Mouse (Mus musculus) left cerebral cortex, adult 2 months (tissue): ENCODE results near the gene Casp4. TPM values are rescaled to one million over a fixed set of nuclear protein-coding genes. Genes with fewer than 3 reads are reported as not detected.

Experiments used
- DNase-seq, 2 experiments: peaks; one replicate each; pipeline ENCODE4 v3.0.0; 2021 to 2022; ENCODE audit warnings: low spot score in 2 of 2, mixed read lengths in 1 of 2; ENCODE audit errors: extremely low spot score in 1 of 2
- H3K27ac ChIP-seq: fragments of 200-600 bp; 2 replicates; pipeline ENCODE4 v1.8.1; 2022
- H3K4me3 ChIP-seq: fragments of 200-600 bp; 2 replicates; pipeline ENCODE4 v1.8.1; 2022
- CTCF ChIP-seq: fragments of 200-600 bp; IDR thresholded peaks from 2 replicates; pipeline ENCODE4 v1.8.1; 2022; ENCODE audit warnings: antibody characterized with exemption, mild to moderate bottlenecking, moderate library complexity
- intact Hi-C: fragments of 180-260 bp; cut with DNase I; formaldehyde crosslinking; loops from one replicate; pipeline ENCODE4 v1.15.1; 2025
- long read RNA-seq, 2 experiments: library from polyadenylated mRNA; stranded (forward); transcript quantifications; one replicate each; pipeline ENCODE4 v2.0.0; 2021; ENCODE audit warnings: borderline mapping rate in 2 of 2
- total RNA-seq, 2 experiments: library from RNA; stranded (reverse); gene quantifications; 2 replicates each; pipeline ENCODE4 v1.2.3; 2021

Casp4 gene
- 1 to 10 TPM in 1 of 2 experiments, not detected in 1; 1.2 TPM for total RNA-seq
- long read RNA-seq, experiment 1: 0 reads
- long read RNA-seq, experiment 2: 0 reads

- H3K27ac ChIP-seq: no peak within 1 kb of the TSS
- intact Hi-C loops: no loop called here
- TF ChIP-seq CTCF: no peak
- DNase-seq: no peak
- H3K4me3 ChIP-seq: 0 out of 2 replicates have a peak within 1 kb of the TSS, but pooled peaks have one; percentile 4
These were observed at the start of gene Casp4 for GRCm38 (mm10) chr9:5308561-5308960. Gene Casp4 (plus strand): TSS chr9:5308828.

- Histone ChIP-seq H3K27ac (no peak overlapping the region), H3K4me3 (no peak overlapping the region)
- intact Hi-C loops: no loop called here
- no peak for TF ChIP-seq CTCF
- no peak for DNase-seq
These were observed 44.6 kb upstream of the Casp4 start for GRCm38 (mm10) chr9:5263951-5264475.

GRCm38 (mm10) chr9:5270274-5270673 is 38.4 kb upstream of the Casp4 start:
- DNase-seq: no peak
- no peak overlapping the region for H3K4me3 ChIP-seq
- TF ChIP-seq CTCF: no peak
- intact Hi-C loops: no loop called here
- no peak overlapping the region for H3K27ac ChIP-seq

GRCm38 (mm10) chr9:5270884-5271283 is 37.7 kb upstream of the Casp4 start:
- intact Hi-C loops: no loop called here
- DNase-seq: no peak
- no peak for TF ChIP-seq CTCF
- Histone ChIP-seq H3K27ac (no peak overlapping the region), H3K4me3 (no peak overlapping the region)

DNA sequence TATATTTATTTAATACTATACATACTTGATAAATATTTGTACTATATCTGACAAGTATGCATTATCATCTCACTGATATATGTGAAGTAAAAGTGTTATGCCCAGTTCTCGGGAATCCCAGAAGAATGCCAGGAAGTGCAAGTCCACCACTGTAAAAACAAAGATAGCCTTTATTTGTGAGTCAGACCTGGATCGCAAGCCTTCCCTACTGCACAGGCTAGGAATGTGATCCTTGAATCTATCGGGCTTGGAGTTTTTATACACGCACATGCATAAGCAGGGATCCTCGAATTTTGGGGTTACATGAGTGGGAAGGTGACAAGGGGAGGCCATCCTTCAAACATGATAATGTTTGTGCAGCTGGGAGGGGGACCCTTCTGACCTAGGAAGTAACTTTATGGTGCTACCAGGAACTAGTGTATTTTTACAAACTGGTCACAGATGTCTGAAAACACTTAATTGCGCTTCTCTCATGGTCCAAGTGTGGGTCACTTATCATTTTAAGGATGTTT is 37.2 kb upstream of the Casp4 start:
- no peak overlapping the region for H3K27ac ChIP-seq
- no peak for DNase-seq
- TF ChIP-seq CTCF: no peak
- intact Hi-C loops: no loop called here
- H3K4me3 ChIP-seq: no peak overlapping the region

- Histone ChIP-seq H3K27ac (no peak overlapping the region), H3K4me3 (no peak overlapping the region)
- TF ChIP-seq CTCF: no peak
- intact Hi-C loops: no loop called here
- DNase-seq: no peak
These were observed 22.6 kb upstream of the Casp4 start for GRCm38 (mm10) chr9:5286071-5286470.

DNA sequence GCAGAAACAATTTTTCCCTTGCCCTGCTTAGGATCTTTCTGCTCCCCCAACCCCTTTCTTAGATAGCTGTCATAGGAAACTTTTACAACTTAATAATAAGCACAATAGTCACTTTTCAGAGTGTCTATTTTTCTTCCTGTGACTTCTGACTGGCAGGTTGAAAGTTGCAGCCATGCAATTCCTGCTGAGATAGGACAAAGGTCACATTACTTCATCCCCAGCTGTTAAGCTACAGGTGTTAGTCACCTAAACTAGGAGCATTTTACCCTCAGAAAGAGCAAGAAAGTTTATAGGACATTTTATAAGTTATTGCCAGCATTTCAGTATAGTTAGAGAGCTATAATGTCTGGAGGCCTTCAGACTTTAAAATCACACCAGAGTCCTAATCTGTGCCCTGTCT is 22.0 kb upstream of the Casp4 start:
- no peak overlapping the region for H3K27ac ChIP-seq
- H3K4me3 ChIP-seq: no peak overlapping the region
- TF ChIP-seq CTCF: no peak
- intact Hi-C loops: no loop called here
- no peak for DNase-seq

GRCm38 (mm10) chr9:5296354-5297237 is 12.0 kb upstream of the Casp4 start:
- no peak for DNase-seq
- TF ChIP-seq CTCF: no peak
- no peak overlapping the region for H3K4me3 ChIP-seq
- intact Hi-C loops: no loop called here
- no peak overlapping the region for H3K27ac ChIP-seq

DNA sequence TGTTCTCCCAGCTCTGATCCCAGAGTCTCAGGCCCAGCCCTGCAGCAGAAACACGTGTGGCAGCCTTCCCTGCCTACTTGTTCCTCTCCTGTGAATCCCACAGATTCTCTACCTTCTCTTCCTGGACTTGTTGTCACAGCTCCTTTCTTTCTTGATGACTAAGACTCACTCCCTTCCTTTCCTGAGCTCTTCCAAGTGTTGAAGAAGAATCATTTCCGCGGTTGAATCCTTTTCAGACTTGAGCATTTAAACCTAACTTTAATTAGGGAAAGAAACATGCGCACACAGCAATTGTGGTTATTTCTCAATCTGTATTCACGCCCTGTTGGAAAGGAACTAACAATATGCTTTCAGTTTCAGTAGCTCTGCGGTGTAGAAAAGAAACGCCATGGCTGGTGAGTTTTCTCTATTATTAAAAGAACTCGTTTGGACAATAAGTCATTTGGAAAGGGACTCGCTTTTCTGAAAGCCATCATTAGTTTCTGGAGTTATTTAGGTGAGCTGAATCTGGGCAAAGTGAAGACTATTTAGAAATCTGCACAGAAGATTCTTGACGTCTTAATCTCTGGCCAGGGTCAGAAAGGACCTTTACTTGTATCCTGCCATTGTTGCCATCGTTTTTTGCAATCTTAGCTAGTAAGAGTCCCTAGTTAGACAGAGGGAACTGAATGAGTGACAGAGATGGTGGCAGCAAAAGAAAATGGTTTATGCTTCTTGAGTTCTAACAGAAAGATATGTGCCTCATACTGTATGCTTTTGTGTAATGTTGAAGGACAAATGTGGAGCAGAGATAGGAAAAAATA is 10.1 kb upstream of the Casp4 start, which contains the start of gene Casp1:
Gene Casp1, plus strand, starts transcription at position 189 of the 803 bp plus-strand sequence.
- no peak within 1 kb of the TSS for H3K4me3 ChIP-seq
- intact Hi-C loops: no loop called here
- no peak for TF ChIP-seq CTCF
- H3K27ac ChIP-seq: no peak within 1 kb of the TSS
- no peak for DNase-seq

DNA sequence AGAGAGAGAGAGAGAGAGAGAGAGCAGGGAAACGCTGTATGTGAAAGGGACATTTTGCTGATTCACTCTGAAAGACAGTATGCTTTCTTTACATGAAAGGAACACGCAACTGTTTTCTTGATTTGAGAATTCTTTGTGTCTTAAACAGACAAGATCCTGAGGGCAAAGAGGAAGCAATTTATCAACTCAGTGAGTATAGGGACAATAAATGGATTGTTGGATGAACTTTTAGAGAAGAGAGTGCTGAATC is 9.6 kb upstream of the Casp4 start:
- intact Hi-C loops: no loop called here
- TF ChIP-seq CTCF: no peak
- no peak overlapping the region for H3K4me3 ChIP-seq

DNA sequence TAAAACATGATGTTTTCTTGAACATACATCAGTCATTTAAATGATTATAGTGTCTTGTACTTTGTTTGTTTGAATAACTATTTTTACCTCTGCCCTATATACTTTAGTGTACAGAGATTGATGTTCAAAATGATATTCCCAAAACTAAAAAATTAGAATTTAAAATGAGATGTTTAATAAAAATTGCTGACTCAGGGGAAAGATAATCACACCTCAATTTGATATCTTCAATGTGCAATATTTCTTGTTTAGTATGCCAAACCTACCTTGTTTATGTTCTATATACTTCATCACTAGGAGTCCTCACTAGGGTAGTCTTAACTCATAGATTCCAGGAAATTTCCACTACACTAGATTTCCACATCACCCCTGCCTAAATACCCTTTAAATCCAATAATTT is 1.5 kb downstream of the Casp4 start:
- Histone ChIP-seq H3K27ac (no peak overlapping the region), H3K4me3 (no peak overlapping the region)
- TF ChIP-seq CTCF: no peak
- no peak for DNase-seq
- intact Hi-C loops: no loop called here

More for the DNA sequence above, 9.6 kb upstream of the Casp4 start:
- H3K27ac ChIP-seq: no peak overlapping the region
- no peak for DNase-seq

DNA sequence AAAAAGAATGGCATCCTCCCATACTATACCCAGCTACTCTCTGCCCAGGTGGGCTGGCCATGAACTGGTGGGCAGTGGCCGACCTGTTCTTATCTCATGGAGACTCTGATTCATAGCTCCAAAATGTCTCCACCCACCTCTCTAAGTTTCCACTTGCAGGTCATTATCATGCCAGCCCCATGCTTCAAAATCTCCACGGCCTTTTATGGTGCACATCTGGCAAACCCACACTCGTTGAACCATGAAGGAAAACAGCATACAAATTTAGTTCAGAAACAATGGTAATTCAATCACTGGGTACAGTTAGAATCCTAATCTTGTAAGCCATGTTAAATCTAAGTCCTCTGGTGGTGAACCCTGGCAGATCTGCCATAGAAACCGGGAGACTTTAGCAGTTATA is 2.8 kb downstream of the Casp4 start:
- DNase-seq: no peak
- no peak for TF ChIP-seq CTCF
- no peak overlapping the region for H3K27ac ChIP-seq
- H3K4me3 ChIP-seq: no peak overlapping the region
- intact Hi-C loops: no loop called here
